Mouse (Mus musculus): ENCODE measurements around the gene Ttc41. TPM values are rescaled to one million over a fixed set of nuclear protein-coding genes. Genes with fewer than 3 reads are reported as not detected.

Gene Ttc41
- total and polyA plus RNA-seq, 2 experiments: 1.0 to 1.1 TPM

GRCm38 (mm10) chr10:86757724-86758123 lies 52.1 kb downstream of the Ttc41 start:
- no peak overlapping the region for H3K27ac ChIP-seq (replicated peaks; ENCODE audit: insufficient read depth, low read depth, low read length)
- H3K27me3 ChIP-seq (ENCODE audit: control insufficient read depth, insufficient read depth, low read length): no peaks in the 10 kb centered on the region
- no peaks in the 10 kb centered on the region for H3K4me1 ChIP-seq (ENCODE audit: control insufficient read depth, insufficient read depth, low read length)
- WGBS: 94% methylated on average over 1 of the region's 1 CpGs
- DNase-seq (ENCODE audit: extremely low read depth, low read depth, low spot score): no peak
- no peak overlapping the region for H3K4me3 ChIP-seq (ENCODE audit: insufficient read depth, low read depth, low read length)
- H3K36me3 ChIP-seq (ENCODE audit: control insufficient read depth, insufficient read depth, low read length): no peaks in the 10 kb centered on the region
- TF ChIP-seq POLR2A (IDR thresholded peaks at IDR 0.05; ENCODE audit: extremely low read depth, insufficient read depth, low read length) (no peak), CTCF (IDR thresholded peaks at IDR 0.05; ENCODE audit: low read depth, low read length) (no peak)
- H3K9ac ChIP-seq (ENCODE audit: low read depth, low read length): no peak overlapping the region
- no peaks in the 10 kb centered on the region for H3K79me2 ChIP-seq (ENCODE audit: control insufficient read depth, insufficient read depth, low read length)

- no peak for DNase-seq (ENCODE audit: extremely low read depth, low read depth, low spot score)
These were observed 52.6 kb downstream of the Ttc41 start for GRCm38 (mm10) chr10:86758211-86758610.

GRCm38 (mm10) chr10:86761236-86761635 lies 55.6 kb downstream of the Ttc41 start:
- Histone ChIP-seq H3K4me3 (ENCODE audit: insufficient read depth, low read depth, low read length) (no peak overlapping the region), H3K4me1 (ENCODE audit: control insufficient read depth, insufficient read depth, low read length) (no peaks in the 10 kb centered on the region), H3K36me3 (ENCODE audit: control insufficient read depth, insufficient read depth, low read length) (no peaks in the 10 kb centered on the region), H3K9ac (ENCODE audit: low read depth, low read length) (no peak overlapping the region), H3K27ac (replicated peaks; ENCODE audit: insufficient read depth, low read depth, low read length) (no peak overlapping the region), H3K79me2 (ENCODE audit: control insufficient read depth, insufficient read depth, low read length) (no peaks in the 10 kb centered on the region), H3K27me3 (ENCODE audit: control insufficient read depth, insufficient read depth, low read length) (no peaks in the 10 kb centered on the region)
- no peak for DNase-seq (ENCODE audit: extremely low read depth, low read depth, low spot score)
- TF ChIP-seq POLR2A (IDR thresholded peaks at IDR 0.05; ENCODE audit: extremely low read depth, insufficient read depth, low read length): no peak
- no peak for TF ChIP-seq CTCF (IDR thresholded peaks at IDR 0.05; ENCODE audit: low read depth, low read length)
- 86% methylated on average over 1 of the region's 1 CpGs for WGBS

More at GRCm38 (mm10) chr10:86758211-86758610, 52.6 kb downstream of the Ttc41 start:
- TF ChIP-seq POLR2A (IDR thresholded peaks at IDR 0.05; ENCODE audit: extremely low read depth, insufficient read depth, low read length) (no peak), CTCF (IDR thresholded peaks at IDR 0.05; ENCODE audit: low read depth, low read length) (no peak)
- Histone ChIP-seq H3K79me2 (ENCODE audit: control insufficient read depth, insufficient read depth, low read length) (no peaks in the 10 kb centered on the region), H3K36me3 (ENCODE audit: control insufficient read depth, insufficient read depth, low read length) (no peaks in the 10 kb centered on the region), H3K4me1 (ENCODE audit: control insufficient read depth, insufficient read depth, low read length) (no peaks in the 10 kb centered on the region), H3K4me3 (ENCODE audit: insufficient read depth, low read depth, low read length) (no peak overlapping the region), H3K27ac (replicated peaks; ENCODE audit: insufficient read depth, low read depth, low read length) (no peak overlapping the region), H3K27me3 (ENCODE audit: control insufficient read depth, insufficient read depth, low read length) (no peaks in the 10 kb centered on the region), H3K9ac (ENCODE audit: low read depth, low read length) (no peak overlapping the region)
- WGBS: 91% methylated on average over 6 of the region's 6 CpGs

- H3K4me3 ChIP-seq (ENCODE audit: insufficient read depth, low read depth, low read length): no peak overlapping the region
- TF ChIP-seq CTCF (IDR thresholded peaks at IDR 0.05; ENCODE audit: low read depth, low read length): no peak
- no peak for TF ChIP-seq POLR2A (IDR thresholded peaks at IDR 0.05; ENCODE audit: extremely low read depth, insufficient read depth, low read length)
- H3K36me3 ChIP-seq (ENCODE audit: control insufficient read depth, insufficient read depth, low read length): no peaks in the 10 kb centered on the region
- no peak overlapping the region for H3K9ac ChIP-seq (ENCODE audit: low read depth, low read length)
- DNase-seq (ENCODE audit: extremely low read depth, low read depth, low spot score): no peak
- no peaks in the 10 kb centered on the region for H3K27me3 ChIP-seq (ENCODE audit: control insufficient read depth, insufficient read depth, low read length)
- H3K4me1 ChIP-seq (ENCODE audit: control insufficient read depth, insufficient read depth, low read length): no peaks in the 10 kb centered on the region
- 83% methylated on average over 7 of the region's 7 CpGs for WGBS
- no peaks in the 10 kb centered on the region for H3K79me2 ChIP-seq (ENCODE audit: control insufficient read depth, insufficient read depth, low read length)
- H3K27ac ChIP-seq (replicated peaks; ENCODE audit: insufficient read depth, low read depth, low read length): no peak overlapping the region
These were observed 56.2 kb downstream of the Ttc41 start for GRCm38 (mm10) chr10:86761722-86762383.

GRCm38 (mm10) chr10:86762384-86762730 lies 56.7 kb downstream of the Ttc41 start:
- H3K79me2 ChIP-seq (ENCODE audit: control insufficient read depth, insufficient read depth, low read length): no peaks in the 10 kb centered on the region

GRCm38 (mm10) chr10:86763672-86764071 lies 58.1 kb downstream of the Ttc41 start, which contains the start of gene Gm49358:
Gene Gm49358, plus strand, starts transcription at chr10:86763972.
- no peak for DNase-seq (ENCODE audit: extremely low read depth, low read depth, low spot score)
- Histone ChIP-seq H3K4me3 (ENCODE audit: insufficient read depth, low read depth, low read length) (no peak within 1 kb of the TSS), H3K27ac (replicated peaks; ENCODE audit: insufficient read depth, low read depth, low read length) (no peak within 1 kb of the TSS), H3K79me2 (ENCODE audit: control insufficient read depth, insufficient read depth, low read length) (no peaks in the 10 kb centered on the region), H3K4me1 (ENCODE audit: control insufficient read depth, insufficient read depth, low read length) (no peaks in the 10 kb centered on the region), H3K36me3 (ENCODE audit: control insufficient read depth, insufficient read depth, low read length) (no peaks in the 10 kb centered on the region), H3K9ac (ENCODE audit: low read depth, low read length) (no peak within 1 kb of the TSS), H3K27me3 (ENCODE audit: control insufficient read depth, insufficient read depth, low read length) (no peaks in the 10 kb centered on the region)
- no peak for TF ChIP-seq CTCF (IDR thresholded peaks at IDR 0.05; ENCODE audit: low read depth, low read length)
- no peak for TF ChIP-seq POLR2A (IDR thresholded peaks at IDR 0.05; ENCODE audit: extremely low read depth, insufficient read depth, low read length)
- WGBS: 97% methylated on average over 5 of the region's 5 CpGs

More at GRCm38 (mm10) chr10:86762384-86762730, 56.7 kb downstream of the Ttc41 start:
- DNase-seq (ENCODE audit: extremely low read depth, low read depth, low spot score): no peak
- Histone ChIP-seq H3K9ac (ENCODE audit: low read depth, low read length) (no peak overlapping the region), H3K36me3 (ENCODE audit: control insufficient read depth, insufficient read depth, low read length) (no peaks in the 10 kb centered on the region), H3K4me3 (ENCODE audit: insufficient read depth, low read depth, low read length) (no peak overlapping the region), H3K4me1 (ENCODE audit: control insufficient read depth, insufficient read depth, low read length) (no peaks in the 10 kb centered on the region), H3K27ac (replicated peaks; ENCODE audit: insufficient read depth, low read depth, low read length) (no peak overlapping the region), H3K27me3 (ENCODE audit: control insufficient read depth, insufficient read depth, low read length) (no peaks in the 10 kb centered on the region)
- TF ChIP-seq CTCF (IDR thresholded peaks at IDR 0.05; ENCODE audit: low read depth, low read length) (no peak), POLR2A (IDR thresholded peaks at IDR 0.05; ENCODE audit: extremely low read depth, insufficient read depth, low read length) (no peak)
- 80% methylated on average over 3 of the region's 3 CpGs for WGBS
